ENCODE assay signal across 17 mouse cellular contexts in the genomic region with DNA sequence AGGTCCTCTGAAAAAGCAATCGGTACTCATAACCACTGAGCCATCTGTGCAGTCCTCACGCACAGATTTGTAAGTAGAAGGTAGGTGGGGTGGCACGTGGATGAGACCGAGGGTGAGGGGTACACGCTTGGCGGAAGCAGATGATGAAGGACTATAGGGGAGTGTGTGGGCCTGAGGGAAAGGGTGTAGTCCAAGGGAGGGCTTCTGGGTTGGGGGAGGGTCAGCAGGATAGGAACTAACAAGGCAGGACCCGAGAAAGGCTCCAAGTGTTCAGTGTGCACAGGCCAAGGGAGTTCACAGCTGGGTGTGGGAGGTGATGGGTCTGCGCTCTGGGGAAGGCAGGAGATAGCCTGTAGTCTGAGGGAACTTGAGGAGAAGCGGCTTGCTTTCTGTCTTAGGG. TPM values are rescaled to one million over a fixed set of nuclear protein-coding genes. Genes with fewer than 3 reads are reported as not detected.
DNase-seq lines count a peak whose midpoint lies in the region; ATAC-seq lines count a peak whose summit lies in the region.
"Had no signal": no experiment of that assay in that cellular context is flagged by ENCODE, and none has a peak within 500 bp of the region (broad histone marks: within the 10 kb centered on the region; RNA-seq: fewer than 3 reads in every experiment).

No protein-coding gene starts in this region.

- H3K4me3 ChIP-seq in hindbrain, embryonic 10.5 days = no peak overlapping the region
- no peak overlapping the region for H3K4me3 ChIP-seq in hindbrain, embryonic 12.5 days
- no peak overlapping the region for H3K4me3 ChIP-seq in intestine, embryonic 14.5 days (ENCODE audit: low read depth, low read length)
- no peak overlapping the region for H3K4me3 ChIP-seq in intestine, embryonic 16.5 days (ENCODE audit: low read length)
- H3K4me3 ChIP-seq: embryonic facial prominence, embryonic 13.5 days; embryonic facial prominence, embryonic 15.5 days; erythroblast, embryonic 14.5 days; forebrain, embryonic 10.5 days; forebrain, embryonic 12.5 days had no signal

- no peak overlapping the region for H3K4me2 ChIP-seq in hindbrain, embryonic 12.5 days (replicated peaks)
- no peak overlapping the region for H3K4me2 ChIP-seq in intestine, embryonic 14.5 days (ENCODE audit: low read length)
- H3K4me2 ChIP-seq in intestine, embryonic 16.5 days (ENCODE audit: low read depth, low read length) = no peak overlapping the region
- H3K4me2 ChIP-seq: embryonic facial prominence, embryonic 13.5 days; embryonic facial prominence, embryonic 15.5 days; forebrain, embryonic 12.5 days had no signal

- H3K27ac ChIP-seq in hindbrain, embryonic 10.5 days = peak overlapping the region; percentile 78; the same call in 1 of the 2 replicates
- no peak overlapping the region for H3K27ac ChIP-seq in hindbrain, embryonic 12.5 days
- H3K27ac ChIP-seq in intestine, embryonic 14.5 days (ENCODE audit: low read depth) = no peak overlapping the region
- H3K27ac ChIP-seq in intestine, embryonic 16.5 days (ENCODE audit: low read length) = no peak overlapping the region; the same call in 1 of the 2 replicates
- H3K27ac ChIP-seq: embryonic facial prominence, embryonic 13.5 days; embryonic facial prominence, embryonic 15.5 days; forebrain, embryonic 12.5 days had no signal

- WGBS in hindbrain, embryonic 10.5 days = 88% methylated on average over 9 of the region's 9 CpGs
- 91% methylated on average over 9 of the region's 9 CpGs for WGBS in hindbrain, embryonic 12.5 days
- 83% methylated on average over 9 of the region's 9 CpGs for WGBS in intestine, embryonic 14.5 days
- 82% methylated on average over 9 of the region's 9 CpGs for WGBS in intestine, embryonic 16.5 days

- peaks cover 29% of the 10 kb centered on the region for H3K4me1 ChIP-seq in hindbrain, embryonic 10.5 days (replicated peaks)
- H3K4me1 ChIP-seq in hindbrain, embryonic 12.5 days = peaks cover 16% of the 10 kb centered on the region
- H3K4me1 ChIP-seq in intestine, embryonic 14.5 days (replicated peaks; ENCODE audit: control insufficient read depth, insufficient read depth, low read length) = peaks cover 16% of the 10 kb centered on the region
- H3K4me1 ChIP-seq in intestine, embryonic 16.5 days (ENCODE audit: control insufficient read depth, insufficient read depth, low read length) = peaks cover 18% of the 10 kb centered on the region

- ATAC-seq in hindbrain, embryonic 12.5 days (ENCODE audit: low FRiP score) = no peak
- ATAC-seq in intestine, embryonic 14.5 days (replicated peaks; ENCODE audit: low FRiP score, low TSS enrichment, low read depth) = 0 out of 2 replicates have a peak, but pooled peaks have one; percentile 17
- ATAC-seq in intestine, embryonic 16.5 days = no peak
- ATAC-seq: forebrain, embryonic 14.5 days; forebrain, embryonic 16.5 days had no signal

- H3K27me3 ChIP-seq in hindbrain, embryonic 10.5 days (ENCODE audit: insufficient read depth, poor library complexity, severe bottlenecking) = 0 out of 2 replicates have a peak, but pooled peaks cover 8% of the 10 kb centered on the region
- 0 out of 2 replicates have a peak, but pooled peaks cover 3% of the 10 kb centered on the region for H3K27me3 ChIP-seq in hindbrain, embryonic 12.5 days
- no peaks in the 10 kb centered on the region for H3K27me3 ChIP-seq in intestine, embryonic 14.5 days (replicated peaks; ENCODE audit: control insufficient read depth, insufficient read depth, low read length)
- no peaks in the 10 kb centered on the region for H3K27me3 ChIP-seq in intestine, embryonic 16.5 days (replicated peaks; ENCODE audit: control insufficient read depth, insufficient read depth, low read length)
- H3K27me3 ChIP-seq: embryonic facial prominence, embryonic 13.5 days had no signal

- peaks cover 21% of the 10 kb centered on the region for H3K36me3 ChIP-seq in hindbrain, embryonic 10.5 days
- peaks cover 15% of the 10 kb centered on the region for H3K36me3 ChIP-seq in hindbrain, embryonic 12.5 days
- peaks cover 22% of the 10 kb centered on the region for H3K36me3 ChIP-seq in intestine, embryonic 14.5 days (ENCODE audit: control insufficient read depth, insufficient read depth, low read length)
- H3K36me3 ChIP-seq in intestine, embryonic 16.5 days (ENCODE audit: control insufficient read depth, insufficient read depth, low read length) = peaks cover 11% of the 10 kb centered on the region

- DNase-seq in cerebellum, adult 9-11 months = peak; percentile 39
- DNase-seq in cerebellum, postnatal 36 days = no peak
- DNase-seq in hindbrain, embryonic 10.5 days (ENCODE audit: low spot score) = no peak
- DNase-seq in intestine, embryonic 14.5 days (ENCODE audit: low spot score) = no peak
- DNase-seq: adrenal gland, adult 2 months; adrenal gland, postnatal 10 days; adrenal gland, postnatal 25 days; embryo, embryonic 11 days had no signal

- no peak overlapping the region for H3K9ac ChIP-seq in hindbrain, embryonic 12.5 days
- H3K9ac ChIP-seq in intestine, embryonic 14.5 days (ENCODE audit: low read length) = no peak overlapping the region
- no peak overlapping the region for H3K9ac ChIP-seq in intestine, embryonic 16.5 days (ENCODE audit: low read depth, low read length)
- H3K9ac ChIP-seq: embryonic facial prominence, embryonic 15.5 days; forebrain, embryonic 12.5 days had no signal

- no peaks in the 10 kb centered on the region for H3K9me3 ChIP-seq in hindbrain, embryonic 10.5 days
- no peaks in the 10 kb centered on the region for H3K9me3 ChIP-seq in hindbrain, embryonic 12.5 days (replicated peaks)
- no peaks in the 10 kb centered on the region for H3K9me3 ChIP-seq in intestine, embryonic 14.5 days (ENCODE audit: control insufficient read depth, low read length)
- no peaks in the 10 kb centered on the region for H3K9me3 ChIP-seq in intestine, embryonic 16.5 days (ENCODE audit: control insufficient read depth, low read length)
- H3K9me3 ChIP-seq: embryonic facial prominence, embryonic 13.5 days; embryonic facial prominence, embryonic 15.5 days; forebrain, embryonic 10.5 days; forebrain, embryonic 12.5 days had no signal

RNA-seq across cellular contexts. Expression of gene Blm, which starts 50.5 kb away (rescaled TPM):
- polyA plus RNA-seq in hindbrain, embryonic 10.5 days (2016; fragmentation: Nextera tagmentation; extraction: Ambion mirVana) = 33.1 and 47.3 TPM in 2 replicates
- polyA plus RNA-seq in hindbrain, embryonic 12.5 days (2016; fragmentation: Nextera tagmentation; extraction: Ambion mirVana) = 24.7 and 26.0 TPM in 2 replicates
- 23.3 and 29.1 TPM in 2 replicates for polyA plus RNA-seq in intestine, embryonic 14.5 days (2014; fragmentation: Nextera tagmentation; extraction: Ambion mirVana)
- polyA plus RNA-seq in intestine, embryonic 16.5 days (2015; fragmentation: Nextera tagmentation; extraction: Ambion mirVana) = 11.7 and 12.8 TPM in 2 replicates
